Mouse (Mus musculus): ENCODE data around the gene Ift46.

The Ift46 gene

DNA sequence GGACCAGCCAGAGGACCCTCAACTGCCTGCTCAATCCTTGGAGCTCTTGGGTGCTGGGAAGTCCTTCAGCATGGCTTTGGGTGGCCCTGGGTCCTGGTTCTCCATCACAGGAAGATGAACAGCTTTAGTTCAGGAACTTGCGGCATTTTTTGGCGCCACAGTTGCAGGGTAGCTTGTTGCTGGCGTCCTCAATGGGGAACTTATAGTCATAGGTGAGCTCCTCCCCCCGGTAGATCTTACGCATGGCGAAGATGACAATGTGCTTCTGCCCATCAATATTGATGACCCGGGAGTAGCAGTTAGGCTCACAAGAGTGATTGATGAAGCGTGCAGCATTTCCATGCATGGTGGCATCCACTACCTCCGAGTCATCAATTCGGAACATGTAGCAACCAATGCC lies 40.1 kb downstream of the Ift46 start:
- DNase-seq (ENCODE audit: low spot score): no peak

DNA sequence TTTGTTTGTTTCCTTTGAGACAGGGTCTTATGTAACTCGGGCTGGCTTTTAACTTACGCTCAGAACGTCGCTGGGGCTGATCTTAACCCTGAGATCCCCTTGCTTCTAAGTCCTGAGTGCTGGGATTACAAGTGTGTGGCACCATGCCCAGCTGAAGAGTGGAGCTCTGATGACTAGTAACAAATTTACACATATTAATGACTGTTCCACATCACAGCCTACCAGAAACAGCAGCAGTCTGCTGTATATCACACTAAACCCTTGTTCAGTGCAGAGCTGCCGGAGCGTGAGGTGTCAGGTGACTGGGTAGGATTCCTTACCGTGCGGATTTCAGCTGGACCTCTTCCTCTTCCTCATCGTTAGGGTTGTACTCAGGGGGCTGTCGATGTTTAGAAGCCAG lies 42.6 kb downstream of the Ift46 start:
- no peak for DNase-seq (ENCODE audit: low spot score)

DNA sequence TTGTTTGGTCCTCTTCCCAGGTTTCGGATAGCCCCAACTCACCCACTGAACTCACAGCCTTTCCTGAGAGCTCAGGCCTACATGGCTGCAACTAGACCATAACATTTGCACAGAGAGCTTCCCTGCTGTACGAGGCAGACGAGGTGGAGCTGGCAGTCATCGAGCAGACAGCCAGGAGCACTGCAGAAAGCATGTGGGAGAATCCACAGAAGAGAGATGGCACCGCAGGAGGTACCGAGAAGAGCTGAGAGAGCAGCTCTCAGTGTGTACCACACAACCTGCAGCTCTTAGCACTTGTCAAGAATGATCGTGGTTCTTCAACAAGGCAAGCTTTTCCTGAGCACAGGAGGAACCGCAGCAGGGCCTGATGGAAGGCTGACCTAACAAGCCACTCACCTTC lies 46.5 kb downstream of the Ift46 start:
- no peak for DNase-seq (ENCODE audit: low spot score)

DNA sequence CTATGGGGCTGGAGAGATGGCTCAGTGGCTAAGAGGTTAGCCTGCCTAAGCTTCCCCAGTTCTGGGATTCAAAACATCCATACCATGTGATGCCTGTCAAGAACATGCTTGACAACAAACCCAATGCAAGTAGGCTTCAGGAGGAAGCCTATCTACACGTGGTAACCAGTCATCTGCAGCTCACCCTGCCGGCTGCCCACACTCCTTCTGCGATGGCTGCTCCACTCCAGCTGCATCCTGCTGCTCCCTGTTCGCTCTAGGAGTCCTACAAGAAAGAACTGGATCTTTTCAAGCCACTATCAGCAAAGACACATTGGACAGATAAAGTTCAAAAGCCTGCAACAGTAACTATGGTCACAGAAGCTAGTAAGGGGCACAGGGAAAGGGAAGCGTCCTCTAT lies 49.8 kb downstream of the Ift46 start:
- no peak for DNase-seq (ENCODE audit: low spot score)

DNA sequence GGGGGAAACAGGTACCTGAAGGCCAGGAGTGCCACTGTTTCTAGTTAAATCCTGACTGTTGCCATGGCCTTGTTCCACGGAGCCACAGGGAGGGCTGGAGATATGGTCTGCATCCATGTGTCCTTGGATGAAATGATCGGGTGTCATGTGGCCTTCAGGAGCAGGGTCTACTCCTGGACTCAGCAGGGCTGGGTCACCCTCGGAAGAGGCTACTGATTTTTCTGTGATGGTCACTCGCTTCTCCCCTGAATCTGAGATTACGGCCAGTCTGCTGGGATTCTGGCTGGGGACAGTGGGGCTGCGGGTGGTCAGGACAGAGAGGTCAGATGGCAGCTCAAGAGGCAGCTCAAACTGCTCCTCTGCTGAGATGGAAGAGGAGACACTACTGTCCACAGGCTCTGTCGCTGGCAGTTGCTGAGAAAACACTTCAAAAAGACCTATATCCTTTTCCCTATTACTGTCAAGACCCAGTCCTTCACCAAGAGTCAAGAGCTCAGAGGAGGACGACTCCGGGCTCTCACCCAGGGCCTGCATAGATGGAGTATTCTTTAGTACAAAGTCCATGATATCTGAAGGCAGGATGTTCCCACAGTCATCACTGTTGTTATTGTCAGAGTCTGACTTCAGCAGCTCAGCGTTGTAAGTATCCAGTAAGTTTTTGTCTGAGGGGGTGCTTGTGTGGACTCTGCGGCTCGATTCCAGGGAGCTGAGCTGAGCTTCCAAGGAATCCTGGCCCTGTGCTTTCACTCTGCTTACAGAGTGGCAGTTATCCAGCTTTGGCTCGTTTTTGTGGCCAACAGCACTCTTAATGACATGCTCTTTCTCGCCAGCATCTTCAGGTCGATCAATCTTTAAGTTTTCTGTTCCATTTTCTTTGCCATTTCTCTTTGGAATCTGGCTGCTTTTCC lies 52.5 kb downstream of the Ift46 start:
- no peak for DNase-seq (ENCODE audit: low spot score)

DNA sequence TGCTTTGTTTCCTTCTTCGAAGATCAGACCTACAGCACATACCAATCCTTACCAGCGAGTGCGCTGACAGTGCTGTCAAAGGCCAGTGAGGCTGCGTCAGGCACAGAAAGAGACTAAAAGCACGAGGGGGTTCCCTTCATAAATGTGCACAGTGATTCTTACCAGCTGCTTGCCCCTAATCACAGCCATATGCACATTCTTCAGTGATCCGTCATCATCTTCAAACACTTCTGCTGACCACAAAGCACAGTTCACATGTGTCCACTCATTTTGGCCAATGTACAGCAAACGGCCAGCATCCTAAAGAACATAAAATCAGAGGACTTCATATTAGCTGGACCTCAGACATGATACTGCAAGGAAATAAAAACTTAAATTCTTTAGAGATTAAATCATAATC lies 59.0 kb downstream of the Ift46 start:
- no peak for DNase-seq (ENCODE audit: low spot score)

DNA sequence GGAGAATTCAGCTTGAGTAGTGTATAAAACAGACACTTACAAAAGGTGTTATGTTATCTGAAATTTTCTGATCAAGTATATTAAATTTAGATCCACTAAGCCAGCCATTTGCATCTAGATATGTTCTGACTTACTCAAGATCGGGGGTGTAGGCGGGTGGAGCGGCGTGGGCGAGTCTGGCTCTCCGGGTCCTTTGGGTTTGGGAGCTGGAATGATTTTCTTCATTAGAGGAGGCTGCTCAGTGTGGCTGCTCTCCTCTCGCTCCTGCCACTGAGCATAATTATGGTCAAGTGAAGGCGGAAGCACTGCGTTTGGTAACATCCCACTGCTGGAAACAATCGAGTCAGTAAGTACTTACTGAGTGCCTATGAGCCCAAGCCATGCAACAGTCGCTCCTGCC lies 61.2 kb downstream of the Ift46 start:
- DNase-seq (ENCODE audit: low spot score): no peak

DNA sequence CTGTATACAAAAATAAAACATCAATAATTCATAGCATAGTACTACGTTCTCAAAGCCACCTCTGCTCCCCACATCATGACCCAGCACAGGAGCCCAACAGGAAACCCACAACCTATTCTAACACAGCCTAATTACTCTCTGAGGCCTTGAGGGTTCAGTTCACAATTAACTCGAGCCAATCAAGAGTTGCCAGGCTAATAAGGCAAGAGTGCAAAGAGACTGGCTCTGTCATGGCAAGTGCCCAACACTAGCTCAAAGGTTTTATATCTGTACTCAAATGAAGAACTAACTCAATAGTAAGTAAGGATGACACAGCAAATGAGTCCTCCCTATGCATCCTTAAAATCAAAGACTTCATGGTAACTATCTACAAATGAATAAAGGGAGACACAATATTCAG lies 62.8 kb downstream of the Ift46 start:
- DNase-seq (ENCODE audit: low spot score): no peak

DNA sequence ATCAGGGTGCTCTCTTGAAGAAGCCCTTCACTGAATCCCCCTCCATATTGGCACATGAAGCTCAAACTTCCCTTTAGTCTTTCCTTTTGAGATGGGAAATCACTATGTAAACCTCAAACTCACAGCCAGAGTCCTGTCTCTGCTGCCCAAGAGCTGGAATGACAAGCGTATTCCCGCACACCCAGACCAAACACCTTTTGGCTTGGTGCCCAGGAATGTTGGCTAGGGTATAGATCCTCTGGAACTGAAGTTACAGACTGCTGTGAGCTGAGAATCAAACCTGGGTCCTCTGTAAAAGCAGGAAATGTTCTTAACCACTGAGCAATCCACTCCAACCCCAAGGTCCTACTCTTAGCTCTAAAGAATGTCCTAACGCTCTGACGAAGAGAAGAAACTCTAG lies 64.6 kb downstream of the Ift46 start:
- DNase-seq (ENCODE audit: low spot score): no peak

DNA sequence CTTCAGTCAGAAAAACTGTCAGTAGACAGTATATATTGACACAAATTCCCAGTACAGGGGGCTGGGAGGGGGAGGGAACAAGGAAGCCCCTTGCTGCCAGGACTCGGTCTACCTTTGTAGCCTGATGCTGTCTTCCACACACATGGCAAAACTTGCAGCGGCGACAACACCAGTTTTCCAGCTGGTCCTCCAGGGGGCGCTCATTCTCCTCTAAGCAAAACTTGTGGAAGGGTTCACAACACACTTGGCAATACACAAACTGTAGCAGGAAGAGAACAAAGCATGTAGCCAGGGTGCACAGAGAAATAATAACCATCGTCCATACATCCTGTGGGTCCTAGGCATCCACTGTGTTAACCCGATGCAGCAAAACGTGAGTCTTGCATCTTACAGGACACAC lies 68.7 kb downstream of the Ift46 start:
- DNase-seq (ENCODE audit: low spot score): peak; percentile 34

DNA sequence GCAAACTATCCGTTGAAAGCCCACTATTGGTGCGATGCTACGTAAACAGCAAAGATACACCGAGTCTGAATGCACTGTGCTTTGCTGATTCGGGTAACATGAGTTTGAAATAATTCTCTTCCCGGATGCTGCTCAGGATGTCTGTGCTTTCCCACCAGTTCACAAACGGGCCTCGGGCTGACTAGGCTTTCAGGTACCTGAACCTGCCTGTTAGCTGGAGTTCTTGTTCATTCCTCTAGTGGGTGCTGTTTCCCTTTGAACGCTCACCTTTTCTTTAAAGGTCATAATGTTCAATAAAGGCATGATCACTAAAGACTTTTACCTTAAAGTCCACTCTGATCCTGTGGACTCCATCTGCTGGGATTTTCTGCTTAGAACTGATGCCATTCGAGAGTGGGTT lies 73.5 kb downstream of the Ift46 start:
- no peak for DNase-seq (ENCODE audit: low spot score)
